Mouse (Mus musculus) cortical plate, adult 2 months (tissue): ENCODE data around the gene Spsb4. TPM values are rescaled to one million over a fixed set of nuclear protein-coding genes. Genes with fewer than 3 reads are reported as not detected.

Experiments
- H3K27ac ChIP-seq: fragments of 200-500 bp; 2 replicates; pipeline ENCODE4 v1.5.1; 2012; ENCODE audit warnings: low read length, control low read depth, inconsistent platforms; ENCODE audit not compliant: insufficient read depth
- H3K4me1 ChIP-seq: fragments of 200-500 bp; 2 replicates; pipeline ENCODE4 v1.6.1; 2011; ENCODE audit warnings: low read length; ENCODE audit not compliant: control insufficient read depth, insufficient read depth
- H3K4me3 ChIP-seq: fragments of 200-500 bp; 2 replicates; pipeline ENCODE4 v1.5.1; 2011; ENCODE audit warnings: mild to moderate bottlenecking, low read length, control low read depth; ENCODE audit not compliant: insufficient read depth
- CTCF ChIP-seq: fragments of 200-500 bp; IDR thresholded peaks from 2 replicates; pipeline ENCODE4 v1.5.1; 2011; ENCODE audit warnings: mild to moderate bottlenecking, control low read depth, low read length; ENCODE audit not compliant: insufficient read depth; ENCODE audit errors: extremely low read depth
- POLR2A ChIP-seq: fragments of 200-500 bp; IDR thresholded peaks from 2 replicates; pipeline ENCODE4 v1.6.1; 2011; ENCODE audit warnings: mild to moderate bottlenecking, low read length, control low read depth; ENCODE audit not compliant: insufficient read depth; ENCODE audit errors: extremely low read depth
- polyA plus RNA-seq: library from polyadenylated mRNA; depleted of rRNA; stranded (reverse); fragments of >200 nt; gene quantifications from 2 replicates; pipeline ENCODE4 v1.2.3, GENCODE M21; 2012

The Spsb4 gene
- polyA plus RNA-seq, 1 experiment, result 3.7 TPM

GRCm38 (mm10) chr9:97017811-97018641, 617 bp downstream of the Spsb4 start:
- Histone ChIP-seq H3K27ac (no peak overlapping the region), H3K4me3 (peak overlapping the region; percentile 31), H3K4me1 (no peaks in the 10 kb centered on the region)
- TF ChIP-seq CTCF (no peak), POLR2A (no peak)

GRCm38 (mm10) chr9:97017121-97017810, 1.4 kb downstream of the Spsb4 start:
- H3K4me1 ChIP-seq, result peaks cover 3% of the 10 kb centered on the region; the same call in 1 of the 2 replicates
- TF ChIP-seq POLR2A, result no peak
- no peak for TF ChIP-seq CTCF
- H3K27ac ChIP-seq, result no peak overlapping the region
- peak overlapping the region; percentile 31 for H3K4me3 ChIP-seq

GRCm38 (mm10) chr9:97015751-97016150, 2.9 kb downstream of the Spsb4 start:
- no peak overlapping the region for H3K27ac ChIP-seq

GRCm38 (mm10) chr9:97013698-97014097, 4.9 kb downstream of the Spsb4 start:
- no peak overlapping the region for H3K27ac ChIP-seq
- TF ChIP-seq CTCF (no peak), POLR2A (no peak)
- H3K4me1 ChIP-seq, result peaks cover 6% of the 10 kb centered on the region; the same call in 1 of the 2 replicates
- no peak overlapping the region for H3K4me3 ChIP-seq

More at GRCm38 (mm10) chr9:97015751-97016150, 2.9 kb downstream of the Spsb4 start:
- Histone ChIP-seq H3K4me3 (no peak overlapping the region), H3K4me1 (peaks cover 6% of the 10 kb centered on the region; the same call in 1 of the 2 replicates)
- TF ChIP-seq CTCF (no peak), POLR2A (no peak)

- Histone ChIP-seq H3K4me1 (peaks cover 6% of the 10 kb centered on the region; the same call in 1 of the 2 replicates), H3K27ac (no peak overlapping the region), H3K4me3 (no peak overlapping the region)
- TF ChIP-seq POLR2A (no peak), CTCF (no peak)
Observed at GRCm38 (mm10) chr9:97013153-97013552, 5.5 kb downstream of the Spsb4 start.

GRCm38 (mm10) chr9:97011454-97012195, 7.0 kb downstream of the Spsb4 start:
- H3K27ac ChIP-seq, result no peak overlapping the region
- no peak for TF ChIP-seq CTCF
- TF ChIP-seq POLR2A, result no peak
- H3K4me3 ChIP-seq, result no peak overlapping the region
- H3K4me1 ChIP-seq, result peaks cover 6% of the 10 kb centered on the region; the same call in 1 of the 2 replicates

- H3K27ac ChIP-seq, result no peak overlapping the region
- TF ChIP-seq CTCF (no peak), POLR2A (no peak)
- peaks cover 6% of the 10 kb centered on the region; the same call in 1 of the 2 replicates for H3K4me1 ChIP-seq
- no peak overlapping the region for H3K4me3 ChIP-seq
Observed at GRCm38 (mm10) chr9:97010447-97010846, 8.2 kb downstream of the Spsb4 start.

GRCm38 (mm10) chr9:97004726-97005125, 13.9 kb downstream of the Spsb4 start:
- no peaks in the 10 kb centered on the region for H3K4me1 ChIP-seq
- no peak for TF ChIP-seq CTCF
- no peak for TF ChIP-seq POLR2A
- H3K4me3 ChIP-seq, result no peak overlapping the region
- no peak overlapping the region for H3K27ac ChIP-seq

GRCm38 (mm10) chr9:97003173-97003572, 15.5 kb downstream of the Spsb4 start:
- no peak overlapping the region for H3K4me3 ChIP-seq
- no peak for TF ChIP-seq CTCF
- TF ChIP-seq POLR2A, result no peak
- no peak overlapping the region for H3K27ac ChIP-seq
- H3K4me1 ChIP-seq, result no peaks in the 10 kb centered on the region
